Comparison of ENCODE assay signal across 16 mouse cellular contexts in the genomic region with DNA sequence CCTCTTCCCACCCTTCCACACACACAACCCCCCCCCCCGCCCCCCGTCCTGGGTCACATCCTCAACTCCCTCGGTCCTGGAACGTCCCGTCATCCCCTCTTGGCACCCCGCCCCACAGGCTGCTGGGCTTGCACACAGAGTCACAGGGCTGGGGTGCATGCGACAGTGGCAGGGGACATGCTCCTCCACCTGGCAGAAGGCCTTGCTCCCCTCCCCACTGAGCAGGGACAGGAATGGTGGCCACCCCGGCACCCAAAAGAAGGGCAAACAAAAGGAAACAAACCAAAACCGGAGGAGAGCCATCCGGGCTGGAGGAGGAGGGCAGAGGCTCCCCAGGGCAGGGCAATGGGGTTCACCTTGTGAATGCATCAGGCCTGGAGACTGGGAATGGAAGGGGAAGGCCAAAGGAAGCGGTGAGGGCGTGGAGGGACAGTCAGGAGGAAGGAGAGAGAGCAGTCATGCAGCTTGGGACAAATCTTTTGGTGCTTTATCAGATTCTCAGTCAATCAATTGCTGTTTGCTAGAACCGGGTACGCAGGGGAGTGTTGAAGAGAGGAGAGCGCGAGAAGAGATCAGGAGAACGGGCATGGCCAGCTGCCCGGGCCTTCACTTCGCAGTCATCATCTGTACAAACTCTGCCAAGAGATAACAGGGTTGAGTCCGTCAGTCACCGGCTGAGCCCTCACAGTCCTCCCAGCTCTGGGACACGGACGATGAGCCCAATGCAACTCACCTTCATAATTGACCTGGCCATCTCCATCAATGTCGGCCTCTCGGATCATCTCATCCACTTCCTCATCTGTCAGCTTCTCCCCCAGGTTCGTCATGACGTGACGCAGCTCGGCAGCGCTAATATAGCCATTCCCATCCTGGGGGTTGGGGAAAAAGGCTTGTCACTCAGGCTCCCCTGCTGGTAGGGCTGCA. TPM values are rescaled to one million over a fixed set of nuclear protein-coding genes. Genes with fewer than 3 reads are reported as not detected.
A peak's percentile ranks its signal among the peaks of the same experiment; 100 is the strongest.
DNase-seq lines count a peak whose midpoint lies in the region; ATAC-seq lines count a peak whose summit lies in the region.
"Had no signal": no experiment of that assay in that cellular context is flagged by ENCODE, and none has a peak within 500 bp of the region (broad histone marks: within the 10 kb centered on the region; RNA-seq: fewer than 3 reads in every experiment).

No protein-coding gene starts in this region.

- no peaks in the 10 kb centered on the region for H3K9me3 ChIP-seq in hindbrain, embryonic 12.5 days (replicated peaks)
- no peaks in the 10 kb centered on the region for H3K9me3 ChIP-seq in hindbrain, embryonic 16.5 days (ENCODE audit: control insufficient read depth, low read length)
- H3K9me3 ChIP-seq in limb, embryonic 11.5 days (ENCODE audit: control insufficient read depth, low read length), result no peaks in the 10 kb centered on the region
- no peaks in the 10 kb centered on the region for H3K9me3 ChIP-seq in limb, embryonic 10.5 days (replicated peaks)
- H3K9me3 ChIP-seq: heart, embryonic 15.5 days had no signal

- peak; percentile 55 for DNase-seq in adrenal gland, postnatal 14 days
- DNase-seq in adrenal gland, postnatal 25 days, result no peak
- DNase-seq in limb, embryonic 11.5 days (ENCODE audit: low spot score), result no peak
- DNase-seq in limb, embryonic 10.5 days (ENCODE audit: low spot score), result no peak
- DNase-seq in MN1 (ENCODE audit: low spot score), result peak; percentile 64
- DNase-seq: adrenal gland, adult 8-10 months; embryo, embryonic 11 days; liver, postnatal 0 days; retina, postnatal 1 day; thymus, adult 18-20 months had no signal

- H3K4me2 ChIP-seq in hindbrain, embryonic 12.5 days (replicated peaks), result no peak overlapping the region
- no peak overlapping the region for H3K4me2 ChIP-seq in hindbrain, embryonic 16.5 days (ENCODE audit: low read length)
- no peak overlapping the region for H3K4me2 ChIP-seq in limb, embryonic 11.5 days (ENCODE audit: low read depth, severe bottlenecking)
- H3K4me2 ChIP-seq: heart, embryonic 15.5 days; midbrain, embryonic 11.5 days had no signal

- H3K9ac ChIP-seq in hindbrain, embryonic 12.5 days, result no peak overlapping the region
- no peak overlapping the region for H3K9ac ChIP-seq in hindbrain, embryonic 16.5 days (ENCODE audit: low read depth, low read length)
- peak overlapping the region; percentile 12; the same call in 1 of the 2 replicates for H3K9ac ChIP-seq in limb, embryonic 11.5 days (ENCODE audit: low read length)
- H3K9ac ChIP-seq: heart, embryonic 15.5 days; liver, postnatal 0 days had no signal

- H3K36me3 ChIP-seq in hindbrain, embryonic 12.5 days, result peaks cover 61% of the 10 kb centered on the region
- H3K36me3 ChIP-seq in hindbrain, embryonic 16.5 days (ENCODE audit: control insufficient read depth, insufficient read depth, low read length), result peaks cover 40% of the 10 kb centered on the region
- H3K36me3 ChIP-seq in limb, embryonic 11.5 days (ENCODE audit: control insufficient read depth, insufficient read depth, low read length), result peaks cover 26% of the 10 kb centered on the region
- H3K36me3 ChIP-seq in limb, embryonic 10.5 days, result peaks cover 81% of the 10 kb centered on the region

- H3K27me3 ChIP-seq in hindbrain, embryonic 12.5 days, result no peaks in the 10 kb centered on the region
- no peaks in the 10 kb centered on the region for H3K27me3 ChIP-seq in hindbrain, embryonic 16.5 days (replicated peaks; ENCODE audit: control insufficient read depth, insufficient read depth, low read length)
- H3K27me3 ChIP-seq in limb, embryonic 11.5 days (ENCODE audit: control insufficient read depth, insufficient read depth, low read length), result no peaks in the 10 kb centered on the region
- H3K27me3 ChIP-seq in limb, embryonic 10.5 days (ENCODE audit: low read depth, poor library complexity, severe bottlenecking), result no peaks in the 10 kb centered on the region
- H3K27me3 ChIP-seq: heart, embryonic 15.5 days had no signal

- WGBS in hindbrain, embryonic 12.5 days, result 79% methylated on average over 30 of the region's 30 CpGs
- 76% methylated on average over 30 of the region's 30 CpGs for WGBS in hindbrain, embryonic 16.5 days
- 86% methylated on average over 29 of the region's 30 CpGs for whole genome bisulfite sequencing in limb, embryonic 11.5 days
- WGBS in limb, embryonic 10.5 days, result 88% methylated on average over 30 of the region's 30 CpGs

- no peak overlapping the region for H3K4me3 ChIP-seq in hindbrain, embryonic 12.5 days
- H3K4me3 ChIP-seq in hindbrain, embryonic 16.5 days (ENCODE audit: low read length), result no peak overlapping the region
- no peak overlapping the region for H3K4me3 ChIP-seq in limb, embryonic 11.5 days (ENCODE audit: low read depth, low read length)
- H3K4me3 ChIP-seq in limb, embryonic 10.5 days, result no peak overlapping the region
- H3K4me3 ChIP-seq: heart, embryonic 15.5 days had no signal

- 0 out of 2 replicates have a peak overlapping the region, but pooled peaks have one; percentile 8 for H3K27ac ChIP-seq in hindbrain, embryonic 12.5 days
- no peak overlapping the region for H3K27ac ChIP-seq in hindbrain, embryonic 16.5 days (ENCODE audit: low read depth, low read length)
- no peak overlapping the region for H3K27ac ChIP-seq in limb, embryonic 11.5 days (replicated peaks; ENCODE audit: low read depth, low read length)
- H3K27ac ChIP-seq in limb, embryonic 10.5 days, result no peak overlapping the region
- H3K27ac ChIP-seq: heart, embryonic 15.5 days; kidney, postnatal 0 days had no signal

- no peak for ATAC-seq in hindbrain, embryonic 12.5 days (ENCODE audit: low FRiP score)
- no peak for ATAC-seq in hindbrain, embryonic 16.5 days
- no peak for ATAC-seq in limb, embryonic 11.5 days (ENCODE audit: insufficient number of reproducible peaks, low FRiP score, low TSS enrichment, low read depth)
- no peak for ATAC-seq in erythroid progenitor cell, adult 5-6 weeks (replicated peaks; ENCODE audit: low FRiP score, poor library complexity, severe bottlenecking)
- ATAC-seq: liver, postnatal 0 days had no signal

- peaks cover 55% of the 10 kb centered on the region for H3K4me1 ChIP-seq in hindbrain, embryonic 12.5 days
- peaks cover 37% of the 10 kb centered on the region for H3K4me1 ChIP-seq in hindbrain, embryonic 16.5 days (ENCODE audit: control insufficient read depth, insufficient read depth, low read depth, low read length)
- peaks cover 19% of the 10 kb centered on the region for H3K4me1 ChIP-seq in limb, embryonic 11.5 days (ENCODE audit: control insufficient read depth, insufficient read depth, low read length)
- peaks cover 51% of the 10 kb centered on the region for H3K4me1 ChIP-seq in limb, embryonic 10.5 days

RNA-seq across cellular contexts. Expression of gene Calm3, which starts 7.3 kb away (rescaled TPM):
- 222 and 231 TPM in 2 replicates for total RNA-seq in adrenal gland, postnatal 14 days (2021)
- 242 and 255 TPM in 2 replicates for total RNA-seq in adrenal gland, postnatal 25 days (2021)
- polyA plus RNA-seq in hindbrain, embryonic 12.5 days (2016; fragmentation: Nextera tagmentation; extraction: Ambion mirVana), result 185 and 210 TPM in 2 replicates
- 419 and 442 TPM in 2 replicates for polyA plus RNA-seq in hindbrain, embryonic 16.5 days (2015; fragmentation: Nextera tagmentation; extraction: Ambion mirVana)
- polyA plus RNA-seq in limb, embryonic 11.5 days (2014; fragmentation: Nextera tagmentation; extraction: Ambion mirVana), result 176 and 201 TPM in 2 replicates
- 127 and 134 TPM in 2 replicates for polyA plus RNA-seq in limb, embryonic 10.5 days (2016; fragmentation: Nextera tagmentation; extraction: Ambion mirVana)
- total RNA-seq in erythroid progenitor cell, adult 5-6 weeks (2015; ENCODE audit: low replicate concordance), result 131 and 141 TPM in 2 replicates
- 258 and 325 TPM in 2 replicates for total RNA-seq in erythroid progenitor cell, adult 5-6 weeks (2017; ENCODE audit: low replicate concordance)

RNA-seq across cellular contexts. Expression of gene Ptgir, which starts 10.3 kb away (rescaled TPM):
- total RNA-seq in adrenal gland, postnatal 14 days (2021), result 1.2 and 2.6 TPM in 2 replicates
- 1.5 and 1.6 TPM in 2 replicates for total RNA-seq in adrenal gland, postnatal 25 days (2021)
- 1.6 and 2.1 TPM in 2 replicates for polyA plus RNA-seq in hindbrain, embryonic 12.5 days (2016; fragmentation: Nextera tagmentation; extraction: Ambion mirVana)
- 0.14 and 0.26 TPM in 2 replicates for polyA plus RNA-seq in hindbrain, embryonic 16.5 days (2015; fragmentation: Nextera tagmentation; extraction: Ambion mirVana)
- polyA plus RNA-seq in limb, embryonic 11.5 days (2014; fragmentation: Nextera tagmentation; extraction: Ambion mirVana), result 0.24 and 0.44 TPM in 2 replicates
- 0.18 and 0.43 TPM in 2 replicates for polyA plus RNA-seq in limb, embryonic 10.5 days (2016; fragmentation: Nextera tagmentation; extraction: Ambion mirVana)
- 0.36 and 6.7 TPM in 2 replicates for total RNA-seq in erythroid progenitor cell, adult 5-6 weeks (2015; ENCODE audit: low replicate concordance)
- 1.9 and 2.0 TPM in 2 replicates for total RNA-seq in erythroid progenitor cell, adult 5-6 weeks (2017; ENCODE audit: low replicate concordance)

RNA-seq across cellular contexts. Expression of gene Gng8, which starts 25.0 kb away (rescaled TPM):
- total RNA-seq in adrenal gland, postnatal 14 days (2021), result 0.59 and 0.60 TPM in 2 replicates
- total RNA-seq in adrenal gland, postnatal 25 days (2021), result 0.70 TPM in 1 of 2 replicates, not detected in the other
- polyA plus RNA-seq in hindbrain, embryonic 12.5 days (2016; fragmentation: Nextera tagmentation; extraction: Ambion mirVana), result 12.1 and 13.6 TPM in 2 replicates
- polyA plus RNA-seq in hindbrain, embryonic 16.5 days (2015; fragmentation: Nextera tagmentation; extraction: Ambion mirVana), result 1.5 and 1.6 TPM in 2 replicates
- polyA plus RNA-seq in limb, embryonic 11.5 days (2014; fragmentation: Nextera tagmentation; extraction: Ambion mirVana), result 13.9 and 15.9 TPM in 2 replicates
- 15.4 and 18.5 TPM in 2 replicates for polyA plus RNA-seq in limb, embryonic 10.5 days (2016; fragmentation: Nextera tagmentation; extraction: Ambion mirVana)
- not detected in 2 replicates for total RNA-seq in erythroid progenitor cell, adult 5-6 weeks (2015; ENCODE audit: low replicate concordance)
- not detected in 2 replicates for total RNA-seq in erythroid progenitor cell, adult 5-6 weeks (2017; ENCODE audit: low replicate concordance)

RNA-seq across cellular contexts. Expression of gene Pnmal2, which starts 27.9 kb away (rescaled TPM):
- 24.6 and 27.2 TPM in 2 replicates for total RNA-seq in adrenal gland, postnatal 14 days (2021)
- total RNA-seq in adrenal gland, postnatal 25 days (2021), result 26.9 and 36.1 TPM in 2 replicates
- 55.6 and 60.3 TPM in 2 replicates for polyA plus RNA-seq in hindbrain, embryonic 12.5 days (2016; fragmentation: Nextera tagmentation; extraction: Ambion mirVana)
- polyA plus RNA-seq in hindbrain, embryonic 16.5 days (2015; fragmentation: Nextera tagmentation; extraction: Ambion mirVana), result 143 and 146 TPM in 2 replicates
- polyA plus RNA-seq in limb, embryonic 11.5 days (2014; fragmentation: Nextera tagmentation; extraction: Ambion mirVana), result 4.8 TPM in 2 replicates
- 2.6 and 5.7 TPM in 2 replicates for polyA plus RNA-seq in limb, embryonic 10.5 days (2016; fragmentation: Nextera tagmentation; extraction: Ambion mirVana)
- not detected in 2 replicates for total RNA-seq in erythroid progenitor cell, adult 5-6 weeks (2015; ENCODE audit: low replicate concordance)
- total RNA-seq in erythroid progenitor cell, adult 5-6 weeks (2017; ENCODE audit: low replicate concordance), result not detected in 2 replicates

RNA-seq across cellular contexts. Expression of gene Dact3, which starts 41.5 kb away (rescaled TPM):
- 2.6 and 4.1 TPM in 2 replicates for total RNA-seq in adrenal gland, postnatal 14 days (2021)
- 1.8 and 2.8 TPM in 2 replicates for total RNA-seq in adrenal gland, postnatal 25 days (2021)
- polyA plus RNA-seq in hindbrain, embryonic 12.5 days (2016; fragmentation: Nextera tagmentation; extraction: Ambion mirVana), result 9.0 and 10.4 TPM in 2 replicates
- polyA plus RNA-seq in hindbrain, embryonic 16.5 days (2015; fragmentation: Nextera tagmentation; extraction: Ambion mirVana), result 2.9 and 3.5 TPM in 2 replicates
- polyA plus RNA-seq in limb, embryonic 11.5 days (2014; fragmentation: Nextera tagmentation; extraction: Ambion mirVana), result 14.6 and 15.7 TPM in 2 replicates
- 7.0 and 8.2 TPM in 2 replicates for polyA plus RNA-seq in limb, embryonic 10.5 days (2016; fragmentation: Nextera tagmentation; extraction: Ambion mirVana)
- total RNA-seq in erythroid progenitor cell, adult 5-6 weeks (2015; ENCODE audit: low replicate concordance), result not detected in 2 replicates
- not detected in 2 replicates for total RNA-seq in erythroid progenitor cell, adult 5-6 weeks (2017; ENCODE audit: low replicate concordance)

Comparison
In these comparisons a context has a peak if more than half of its experiments do, and no peak if none do; other contexts are left out.
1. DNase-seq: peak in adrenal gland, postnatal 14 days (single experiment) and MN1 (single experiment); none in adrenal gland, postnatal 25 days (single experiment), limb, embryonic 11.5 days (single experiment) and limb, embryonic 10.5 days (single experiment).